ENCODE assay signal across 16 mouse cellular contexts in genomic region chr14:122357316-122357715, GRCm38 (mm10).
"Had no signal": no experiment of that assay in that cellular context is flagged by ENCODE, and none has a peak within 500 bp of the region (broad histone marks: within the 10 kb centered on the region; RNA-seq: fewer than 3 reads in every experiment).

No protein-coding gene starts in this region.

- DNase-seq: heart, postnatal 10 days; heart, postnatal 14 days; heart, postnatal 36 days; heart, postnatal 4 days; kidney, adult 11 months; kidney, adult 18-20 months; kidney, adult 2 months; kidney, adult 8-10 months; kidney, adult 9 months; kidney, postnatal 10 days; kidney, postnatal 14 days; kidney, postnatal 25 days; kidney, postnatal 36 days; kidney, postnatal 4 days; layer of hippocampus, adult 9-11 months; layer of hippocampus, postnatal 36 days had no signal
